Mouse (Mus musculus): ENCODE data around the gene Phlda1. TPM values are rescaled to one million over a fixed set of nuclear protein-coding genes. Genes with fewer than 3 reads are reported as not detected.

Gene Phlda1
- polyA plus RNA-seq, 1 experiment from 2014 or later = 25.3 TPM

DNA sequence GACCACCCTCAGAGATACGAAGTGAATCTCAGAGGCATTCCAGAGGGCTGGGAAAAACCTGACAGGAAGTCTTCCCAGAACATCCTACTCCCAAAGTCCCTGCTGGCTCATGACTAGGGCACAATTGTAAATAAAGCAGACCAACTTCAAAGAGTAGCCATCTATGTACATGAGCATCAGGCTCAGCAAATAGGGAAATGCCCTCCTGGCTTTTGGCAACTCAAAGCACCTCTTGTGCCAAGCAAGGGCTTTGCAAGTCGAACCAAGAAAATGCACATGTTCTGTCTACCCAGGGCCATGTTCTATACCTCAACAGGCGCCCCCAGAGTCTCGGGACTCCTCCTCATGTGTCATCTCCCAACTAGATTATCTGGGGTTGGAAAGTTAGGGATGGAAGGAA, 15.6 kb downstream of the Phlda1 start:
- no peak overlapping the region for H3K4me2 ChIP-seq (ENCODE audit: low read length)
- DNase-seq (ENCODE audit: low spot score) (no peak), ATAC-seq (replicated peaks; ENCODE audit: low FRiP score, low read depth) (no peak)
- H3K36me3 ChIP-seq (ENCODE audit: insufficient read depth, low read length) = no peaks in the 10 kb centered on the region
- H3K4me1 ChIP-seq (replicated peaks; ENCODE audit: insufficient read depth, low read length) = peaks cover 6% of the 10 kb centered on the region
- no peak overlapping the region for H3K27ac ChIP-seq
- no peak overlapping the region for H3K9ac ChIP-seq (ENCODE audit: low read depth, low read length)
- H3K9me3 ChIP-seq (replicated peaks; ENCODE audit: low read length) = no peaks in the 10 kb centered on the region
- H3K27me3 ChIP-seq (ENCODE audit: insufficient read depth, low read length) = no peaks in the 10 kb centered on the region
- no peak overlapping the region for H3K4me3 ChIP-seq (replicated peaks; ENCODE audit: low read depth, low read length)
- no peak for TF ChIP-seq CTCF (IDR thresholded peaks at IDR 0.05; ENCODE audit: low read depth)
- 58% methylated on average over 4 of the region's 4 CpGs for WGBS

DNA sequence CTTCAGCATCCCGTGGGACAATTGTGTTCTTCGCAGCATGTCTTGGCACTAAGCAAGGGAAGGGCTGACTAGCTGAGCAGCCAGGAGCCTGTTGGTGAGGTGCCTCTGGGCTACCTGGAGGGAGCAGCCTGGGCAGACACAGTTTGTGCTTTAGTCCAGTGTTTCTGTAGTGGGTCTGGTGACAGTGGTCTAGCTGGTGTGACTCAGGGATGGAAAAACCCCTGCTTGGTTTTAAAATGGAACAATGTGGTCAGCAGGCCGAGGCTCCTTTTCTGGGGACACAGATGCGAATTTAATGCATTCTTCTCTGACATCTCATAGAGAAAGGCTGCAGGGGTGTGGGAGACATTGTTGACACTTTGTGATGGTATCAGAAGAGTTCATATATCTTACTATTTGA, 16.1 kb downstream of the Phlda1 start:
- Histone ChIP-seq H3K27ac (no peak overlapping the region), H3K4me1 (replicated peaks; ENCODE audit: insufficient read depth, low read length) (peaks cover 2% of the 10 kb centered on the region), H3K4me2 (ENCODE audit: low read length) (no peak overlapping the region), H3K9ac (ENCODE audit: low read depth, low read length) (no peak overlapping the region), H3K36me3 (ENCODE audit: insufficient read depth, low read length) (no peaks in the 10 kb centered on the region), H3K4me3 (replicated peaks; ENCODE audit: low read depth, low read length) (no peak overlapping the region), H3K27me3 (ENCODE audit: insufficient read depth, low read length) (no peaks in the 10 kb centered on the region), H3K9me3 (replicated peaks; ENCODE audit: low read length) (no peaks in the 10 kb centered on the region)
- 77% methylated on average over 4 of the region's 4 CpGs for WGBS
- DNase-seq (ENCODE audit: low spot score) = no peak
- ATAC-seq (replicated peaks; ENCODE audit: low FRiP score, low read depth) = no peak
- no peak for TF ChIP-seq CTCF (IDR thresholded peaks at IDR 0.05; ENCODE audit: low read depth)

DNA sequence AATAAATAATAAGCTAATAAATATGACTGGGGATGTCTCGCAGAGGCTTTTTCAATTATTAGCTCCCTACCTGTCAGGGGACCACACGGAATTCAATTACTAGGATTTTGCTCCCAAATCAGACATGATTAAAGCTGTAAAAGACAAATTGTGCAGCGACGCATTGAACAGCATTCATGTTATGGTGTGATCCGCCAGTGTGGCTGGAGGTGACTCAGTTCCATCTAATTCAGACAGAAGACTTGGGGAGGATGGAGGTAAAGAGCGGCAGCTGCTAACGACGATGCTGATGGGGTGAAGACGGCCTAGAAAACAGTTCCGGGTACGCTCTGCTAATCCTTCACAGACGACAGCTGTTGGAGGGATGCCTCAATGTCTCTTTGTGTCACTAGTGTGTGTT, 17.8 kb downstream of the Phlda1 start:
- Histone ChIP-seq H3K27me3 (ENCODE audit: insufficient read depth, low read length) (no peaks in the 10 kb centered on the region), H3K4me1 (replicated peaks; ENCODE audit: insufficient read depth, low read length) (no peaks in the 10 kb centered on the region; the same call in 1 of the 2 replicates), H3K9ac (ENCODE audit: low read depth, low read length) (no peak overlapping the region), H3K4me2 (ENCODE audit: low read length) (no peak overlapping the region), H3K27ac (no peak overlapping the region), H3K4me3 (replicated peaks; ENCODE audit: low read depth, low read length) (no peak overlapping the region), H3K36me3 (ENCODE audit: insufficient read depth, low read length) (no peaks in the 10 kb centered on the region), H3K9me3 (replicated peaks; ENCODE audit: low read length) (no peaks in the 10 kb centered on the region)
- DNase-seq (ENCODE audit: low spot score) = no peak
- TF ChIP-seq CTCF (IDR thresholded peaks at IDR 0.05; ENCODE audit: low read depth) = no peak
- no peak for ATAC-seq (replicated peaks; ENCODE audit: low FRiP score, low read depth)
- WGBS = 84% methylated on average over 12 of the region's 12 CpGs

GRCm38 (mm10) chr10:111527057-111527456, 21.0 kb downstream of the Phlda1 start:
- Histone ChIP-seq H3K9ac (ENCODE audit: low read depth, low read length) (no peak overlapping the region), H3K4me1 (replicated peaks; ENCODE audit: insufficient read depth, low read length) (no peaks in the 10 kb centered on the region), H3K4me2 (ENCODE audit: low read length) (no peak overlapping the region), H3K9me3 (replicated peaks; ENCODE audit: low read length) (no peaks in the 10 kb centered on the region), H3K36me3 (ENCODE audit: insufficient read depth, low read length) (no peaks in the 10 kb centered on the region), H3K27ac (no peak overlapping the region), H3K27me3 (ENCODE audit: insufficient read depth, low read length) (no peaks in the 10 kb centered on the region), H3K4me3 (replicated peaks; ENCODE audit: low read depth, low read length) (no peak overlapping the region)
- no peak for TF ChIP-seq CTCF (IDR thresholded peaks at IDR 0.05; ENCODE audit: low read depth)
- no peak for ATAC-seq (replicated peaks; ENCODE audit: low FRiP score, low read depth)
- no peak for DNase-seq (ENCODE audit: low spot score)
- WGBS = 67% methylated on average over 5 of the region's 5 CpGs

GRCm38 (mm10) chr10:111527613-111528012, 21.5 kb downstream of the Phlda1 start:
- WGBS = 88% methylated on average over 7 of the region's 7 CpGs
- Histone ChIP-seq H3K9me3 (replicated peaks; ENCODE audit: low read length) (no peaks in the 10 kb centered on the region), H3K4me3 (replicated peaks; ENCODE audit: low read depth, low read length) (no peak overlapping the region), H3K27ac (no peak overlapping the region), H3K4me1 (replicated peaks; ENCODE audit: insufficient read depth, low read length) (no peaks in the 10 kb centered on the region), H3K27me3 (ENCODE audit: insufficient read depth, low read length) (no peaks in the 10 kb centered on the region), H3K36me3 (ENCODE audit: insufficient read depth, low read length) (no peaks in the 10 kb centered on the region), H3K9ac (ENCODE audit: low read depth, low read length) (no peak overlapping the region), H3K4me2 (ENCODE audit: low read length) (no peak overlapping the region)
- no peak for DNase-seq (ENCODE audit: low spot score)
- TF ChIP-seq CTCF (IDR thresholded peaks at IDR 0.05; ENCODE audit: low read depth) = no peak
- ATAC-seq (replicated peaks; ENCODE audit: low FRiP score, low read depth) = no peak

DNA sequence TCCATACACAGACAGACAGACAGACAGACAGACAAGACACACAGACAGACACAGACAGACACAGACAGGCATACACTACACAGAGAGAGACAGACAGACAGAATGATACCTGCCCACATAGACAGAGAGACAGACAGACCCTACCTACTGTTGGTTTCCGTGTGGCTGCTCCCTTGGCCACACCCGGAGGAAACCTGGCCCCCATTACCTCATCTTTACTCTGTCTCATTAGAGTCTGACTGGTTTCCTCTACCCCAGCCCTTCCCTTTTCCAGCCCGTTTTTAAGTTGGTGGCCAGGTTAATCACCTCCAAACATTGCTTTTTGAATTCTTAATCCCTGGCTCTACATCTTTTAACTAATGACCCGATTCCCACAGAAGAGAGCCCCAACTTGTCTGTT, 22.2 kb downstream of the Phlda1 start:
- ATAC-seq (replicated peaks; ENCODE audit: low FRiP score, low read depth) = 0 out of 2 replicates have a peak, but pooled peaks have one; percentile 33
- Histone ChIP-seq H3K9ac (ENCODE audit: low read depth, low read length) (no peak overlapping the region), H3K4me1 (replicated peaks; ENCODE audit: insufficient read depth, low read length) (no peaks in the 10 kb centered on the region), H3K9me3 (replicated peaks; ENCODE audit: low read length) (no peaks in the 10 kb centered on the region), H3K4me3 (replicated peaks; ENCODE audit: low read depth, low read length) (no peak overlapping the region), H3K36me3 (ENCODE audit: insufficient read depth, low read length) (no peaks in the 10 kb centered on the region), H3K27ac (no peak overlapping the region), H3K27me3 (ENCODE audit: insufficient read depth, low read length) (no peaks in the 10 kb centered on the region), H3K4me2 (ENCODE audit: low read length) (no peak overlapping the region)
- DNase-seq (ENCODE audit: low spot score) = peak; percentile 31
- 35% methylated on average over 4 of the region's 4 CpGs for WGBS
- no peak for TF ChIP-seq CTCF (IDR thresholded peaks at IDR 0.05; ENCODE audit: low read depth)

GRCm38 (mm10) chr10:111530398-111530797, 24.3 kb downstream of the Phlda1 start:
- Histone ChIP-seq H3K4me3 (replicated peaks; ENCODE audit: low read depth, low read length) (no peak overlapping the region), H3K9ac (ENCODE audit: low read depth, low read length) (no peak overlapping the region), H3K9me3 (replicated peaks; ENCODE audit: low read length) (no peaks in the 10 kb centered on the region), H3K4me1 (replicated peaks; ENCODE audit: insufficient read depth, low read length) (no peaks in the 10 kb centered on the region), H3K27me3 (ENCODE audit: insufficient read depth, low read length) (no peaks in the 10 kb centered on the region), H3K4me2 (ENCODE audit: low read length) (no peak overlapping the region), H3K27ac (no peak overlapping the region), H3K36me3 (ENCODE audit: insufficient read depth, low read length) (no peaks in the 10 kb centered on the region)
- DNase-seq (ENCODE audit: low spot score) = no peak
- WGBS = 71% methylated on average over 7 of the region's 7 CpGs
- no peak for TF ChIP-seq CTCF (IDR thresholded peaks at IDR 0.05; ENCODE audit: low read depth)
- no peak for ATAC-seq (replicated peaks; ENCODE audit: low FRiP score, low read depth)
